Mouse (Mus musculus) lung, postnatal 0 days (tissue): Measurements from ENCODE around the gene Atp2c1.

Experiments used
- CTCF ChIP-seq: IDR thresholded peaks from 2 replicates; pipeline ENCODE4 v1.5.1; 2016; ENCODE audit warnings: antibody characterized with exemption, mild to moderate bottlenecking
- EP300 ChIP-seq: IDR thresholded peaks from 2 replicates; pipeline ENCODE4 v1.6.1; 2016; ENCODE audit warnings: antibody characterized with exemption, mild to moderate bottlenecking, control low read depth

GRCm38 (mm10) chr9:105520776-105521552 is 6.2 kb downstream of the Atp2c1 start:
- no peak for TF ChIP-seq EP300
- no peak for TF ChIP-seq CTCF
